Mouse (Mus musculus): ENCODE measurements at regions not wholly inside any gene's neighbourhood (a gene's known extent, or its start where the extent isn't known, plus 50 kb on each side); places are given as distances from the start of the nearest gene placed in this dataset.
A peak's percentile ranks its signal among the peaks of the same experiment; 100 is the strongest.

- DNase-seq (ENCODE audit: low read depth, low spot score), result peak; percentile 4
These were observed 830.9 kb upstream of the Tyrp1 start for GRCm38 (mm10) chr4:80002738-80003635.

GRCm38 (mm10) chr4:80003636-80004365, 830.1 kb upstream of the Tyrp1 start:
- peak; percentile 21 for DNase-seq (ENCODE audit: low read depth, low spot score)

- no peak for DNase-seq (ENCODE audit: low read depth, low spot score)
These were observed 829.6 kb upstream of the Tyrp1 start for GRCm38 (mm10) chr4:80004366-80004700.

- DNase-seq (ENCODE audit: low read depth, low spot score), result no peak
These were observed 829.1 kb upstream of the Tyrp1 start for GRCm38 (mm10) chr4:80004788-80005187.

GRCm38 (mm10) chr4:80027876-80028275, 806.0 kb upstream of the Tyrp1 start:
- DNase-seq (ENCODE audit: low read depth, low spot score), result no peak

- no peak for DNase-seq (ENCODE audit: low read depth, low spot score)
These were observed 786.0 kb upstream of the Tyrp1 start for GRCm38 (mm10) chr4:80047956-80048355.
